Mouse (Mus musculus) megakaryocyte, embryonic 14.5 days (primary cell): Measurements from ENCODE around the gene Phykpl. TPM values are rescaled to one million over a fixed set of nuclear protein-coding genes. Genes with fewer than 3 reads are reported as not detected.

ENCODE experiments used
- H3K27me3 ChIP-seq: replicated peaks from 2 replicates; pipeline ENCODE3; 2012; ENCODE audit warnings: inconsistent platforms
- H3K36me3 ChIP-seq: replicated peaks from 2 replicates; pipeline ENCODE3; 2012; ENCODE audit warnings: low read length, inconsistent platforms, mixed read lengths
- H3K4me1 ChIP-seq: 2 replicates; pipeline ENCODE4 v1.6.1; 2012; ENCODE audit warnings: inconsistent platforms
- H3K4me3 ChIP-seq: replicated peaks from 2 replicates; pipeline ENCODE3; 2012; ENCODE audit warnings: moderate library complexity, mild to moderate bottlenecking, inconsistent platforms
- H3K9me3 ChIP-seq: 2 replicates; pipeline ENCODE4 v1.6.1; 2012; ENCODE audit warnings: inconsistent platforms
- FLI1 ChIP-seq: IDR thresholded peaks from 2 replicates; pipeline ENCODE4 v1.6.1; 2012; ENCODE audit warnings: low read length, inconsistent platforms, mixed read lengths
- GATA1 ChIP-seq: IDR thresholded peaks from 3 replicates; pipeline ENCODE4 v1.6.1; 2012; ENCODE audit warnings: mixed read lengths, low read length, inconsistent platforms, borderline replicate concordance
- polyA plus RNA-seq: library from polyadenylated mRNA; stranded (reverse); fragments of >175 nt; gene quantifications from 2 replicates; pipeline ENCODE4 v1.2.3, GENCODE M21; 2012; ENCODE audit warnings: low replicate concordance; ENCODE audit not compliant: insufficient read depth

The Phykpl gene
- polyA plus RNA-seq, 1 experiment = 10.1 TPM

DNA sequence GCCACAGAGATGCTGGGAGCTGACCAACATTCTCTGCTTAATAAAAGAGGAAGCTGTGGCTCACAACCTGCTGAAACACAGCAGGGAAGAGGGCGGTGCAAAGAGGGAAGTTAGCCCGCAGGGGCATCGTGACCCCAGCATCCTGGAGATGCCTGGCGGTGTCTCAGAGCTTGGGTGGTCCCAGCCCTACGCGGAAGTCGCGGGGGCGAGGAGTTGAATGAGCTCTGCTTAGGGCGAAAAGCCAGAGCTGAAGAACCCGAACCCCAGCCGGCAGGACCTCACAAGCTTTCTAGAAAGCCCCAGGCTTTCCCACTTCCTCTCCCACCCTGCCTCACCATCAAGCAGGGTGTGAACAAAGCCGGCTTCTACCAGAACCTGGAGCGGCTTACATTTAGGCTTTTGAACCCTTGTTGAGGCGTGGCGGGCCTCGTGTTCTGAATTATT, 53.4 kb downstream of the Phykpl start:
- Histone ChIP-seq H3K4me1 (peaks cover 47% of the 10 kb centered on the region), H3K36me3 (peaks cover 10% of the 10 kb centered on the region), H3K4me3 (peak overlapping the region; percentile 91), H3K9me3 (no peaks in the 10 kb centered on the region), H3K27me3 (no peaks in the 10 kb centered on the region)
- TF ChIP-seq FLI1 (no peak), GATA1 (no peak)

DNA sequence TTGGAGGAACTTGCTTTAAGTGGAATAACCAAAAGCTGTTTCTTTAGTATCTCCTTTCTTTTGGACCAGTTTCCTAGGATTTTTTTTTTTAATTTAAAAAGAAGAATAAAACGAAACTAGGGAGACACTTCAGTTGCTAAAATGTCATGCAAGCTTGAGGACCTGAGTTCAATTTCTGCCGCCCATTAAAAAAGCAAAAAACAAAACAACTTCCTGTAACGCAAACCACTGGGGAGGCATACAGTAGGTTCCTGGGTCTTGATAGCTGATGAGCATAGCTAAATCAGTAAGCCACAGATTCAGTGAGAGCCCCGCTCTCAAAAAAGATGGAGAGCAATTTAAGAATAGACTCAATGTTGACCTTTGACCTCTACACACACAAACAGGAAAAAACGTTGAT, 53.9 kb downstream of the Phykpl start:
- H3K27me3 ChIP-seq = peaks cover 4% of the 10 kb centered on the region
- H3K4me3 ChIP-seq = peak overlapping the region; percentile 91
- peaks cover 47% of the 10 kb centered on the region for H3K4me1 ChIP-seq
- H3K36me3 ChIP-seq = peaks cover 9% of the 10 kb centered on the region
- H3K9me3 ChIP-seq = no peaks in the 10 kb centered on the region
- TF ChIP-seq FLI1 (no peak), GATA1 (no peak)

DNA sequence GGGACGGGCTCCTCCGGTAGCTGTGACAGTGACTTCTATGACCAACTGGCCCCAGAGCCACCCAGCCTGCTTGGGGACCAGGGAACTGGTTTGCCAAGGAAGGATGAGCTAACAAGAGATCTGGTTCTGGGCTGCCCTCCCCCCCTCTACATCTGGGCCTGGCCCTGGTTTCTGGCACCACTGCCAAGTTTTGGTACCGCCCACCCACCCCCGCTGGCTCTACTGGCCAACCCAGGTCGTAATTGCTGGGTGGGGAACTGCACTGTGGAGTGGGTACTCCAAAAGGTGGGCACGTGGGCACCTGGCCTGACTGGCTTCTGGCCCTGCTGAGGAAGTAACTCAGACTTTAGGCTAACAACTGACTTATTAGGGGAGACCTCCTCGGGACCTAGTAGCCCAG, 56.2 kb downstream of the Phykpl start:
- Histone ChIP-seq H3K4me3 (no peak overlapping the region), H3K27me3 (peaks cover 15% of the 10 kb centered on the region), H3K36me3 (peaks cover 11% of the 10 kb centered on the region), H3K9me3 (no peaks in the 10 kb centered on the region), H3K4me1 (peaks cover 37% of the 10 kb centered on the region)
- no peak for TF ChIP-seq GATA1
- TF ChIP-seq FLI1 = no peak

DNA sequence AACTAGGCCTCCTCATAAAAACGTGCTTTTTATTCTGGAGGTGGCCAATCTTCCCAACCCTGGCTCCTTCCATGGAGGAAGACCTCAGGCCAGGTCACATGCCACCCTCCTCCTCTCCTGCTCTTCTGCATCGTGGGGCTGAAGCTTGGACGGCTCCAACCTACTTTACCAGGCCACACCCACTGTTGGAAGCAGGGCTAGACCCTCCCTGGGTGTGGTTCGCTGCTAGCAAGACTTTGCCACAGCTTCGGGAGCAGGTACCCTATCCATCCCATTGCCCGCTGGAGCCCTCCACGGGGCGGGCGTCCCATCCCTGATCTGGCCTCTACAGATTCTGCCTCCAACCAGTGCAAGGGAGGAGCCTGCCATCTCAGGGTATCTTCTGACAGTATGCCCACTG, 58.6 kb downstream of the Phykpl start:
- Histone ChIP-seq H3K27me3 (peaks cover 31% of the 10 kb centered on the region), H3K36me3 (peaks cover 11% of the 10 kb centered on the region), H3K9me3 (no peaks in the 10 kb centered on the region), H3K4me1 (peaks cover 33% of the 10 kb centered on the region), H3K4me3 (no peak overlapping the region)
- TF ChIP-seq FLI1 = no peak
- TF ChIP-seq GATA1 = no peak

DNA sequence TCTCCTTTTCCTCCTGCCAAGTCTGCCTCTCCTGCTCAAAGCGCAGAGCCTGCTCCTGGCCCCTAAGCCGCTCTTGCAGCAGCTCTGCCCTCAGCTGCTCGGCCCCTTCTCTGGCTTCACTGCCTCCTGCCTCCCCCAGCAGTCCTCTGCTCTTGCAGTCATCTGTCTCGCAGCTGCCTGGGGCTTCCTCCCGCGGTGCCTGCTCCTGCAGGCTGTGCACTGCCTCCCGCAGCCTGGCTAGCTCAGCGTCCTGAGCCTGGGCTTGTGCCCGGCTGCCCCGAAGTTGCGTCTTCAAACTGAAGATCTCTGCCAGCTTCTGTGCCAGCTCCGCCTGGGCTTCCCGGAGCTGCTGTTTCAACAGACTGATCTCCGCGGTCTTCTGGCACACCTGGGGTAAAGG, 59.2 kb downstream of the Phykpl start:
- Histone ChIP-seq H3K4me1 (peaks cover 34% of the 10 kb centered on the region), H3K9me3 (no peaks in the 10 kb centered on the region), H3K4me3 (no peak overlapping the region), H3K36me3 (peaks cover 11% of the 10 kb centered on the region), H3K27me3 (peaks cover 37% of the 10 kb centered on the region)
- TF ChIP-seq GATA1 = no peak
- TF ChIP-seq FLI1 = no peak

DNA sequence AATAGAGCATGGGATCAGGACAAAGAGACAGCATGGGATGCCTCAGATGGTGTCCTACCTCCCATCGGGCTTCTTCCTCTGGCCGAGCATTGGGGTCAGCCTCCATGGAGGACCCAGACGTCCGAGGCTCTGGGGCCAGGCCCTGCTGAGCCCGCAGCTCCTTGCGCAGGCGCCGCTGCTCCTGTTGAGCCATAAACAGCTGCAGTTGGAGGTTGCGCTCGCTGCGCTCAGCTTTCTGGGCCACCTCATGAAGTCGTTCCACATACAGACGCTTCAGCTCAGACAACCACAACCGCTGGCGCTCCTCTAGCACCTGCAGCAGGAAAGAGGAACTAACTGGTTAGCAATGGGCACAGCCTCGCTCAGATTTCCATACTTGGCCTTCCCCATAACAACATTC, 59.7 kb downstream of the Phykpl start:
- TF ChIP-seq FLI1 (no peak), GATA1 (no peak)
- peaks cover 11% of the 10 kb centered on the region for H3K36me3 ChIP-seq
- no peak overlapping the region for H3K4me3 ChIP-seq
- peaks cover 41% of the 10 kb centered on the region for H3K27me3 ChIP-seq
- H3K9me3 ChIP-seq = no peaks in the 10 kb centered on the region
- peaks cover 39% of the 10 kb centered on the region for H3K4me1 ChIP-seq

DNA sequence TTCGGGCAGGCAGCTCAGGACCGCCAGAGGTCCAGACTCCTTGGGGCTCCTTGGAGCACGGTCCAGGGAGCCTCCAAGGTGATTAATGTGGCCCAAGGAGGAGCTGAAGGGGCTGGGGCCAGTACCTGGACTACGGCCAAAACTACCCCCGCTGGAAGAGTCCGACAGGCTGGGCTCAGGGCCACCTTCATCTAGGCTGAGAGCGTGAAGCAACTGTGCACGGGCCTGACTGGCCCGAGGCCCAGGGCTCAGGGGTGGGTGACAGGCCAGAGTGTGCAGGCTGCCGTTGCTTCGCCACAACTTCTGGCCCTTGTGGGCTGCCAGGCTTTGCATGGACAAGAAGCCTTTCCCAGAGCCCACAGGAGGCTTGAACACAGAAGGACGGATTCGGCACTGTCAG, 60.7 kb downstream of the Phykpl start:
- peaks cover 46% of the 10 kb centered on the region for H3K4me1 ChIP-seq
- TF ChIP-seq GATA1 (no peak), FLI1 (no peak)
- H3K27me3 ChIP-seq = peaks cover 52% of the 10 kb centered on the region
- no peaks in the 10 kb centered on the region for H3K9me3 ChIP-seq
- H3K36me3 ChIP-seq = peaks cover 11% of the 10 kb centered on the region
- no peak overlapping the region for H3K4me3 ChIP-seq

DNA sequence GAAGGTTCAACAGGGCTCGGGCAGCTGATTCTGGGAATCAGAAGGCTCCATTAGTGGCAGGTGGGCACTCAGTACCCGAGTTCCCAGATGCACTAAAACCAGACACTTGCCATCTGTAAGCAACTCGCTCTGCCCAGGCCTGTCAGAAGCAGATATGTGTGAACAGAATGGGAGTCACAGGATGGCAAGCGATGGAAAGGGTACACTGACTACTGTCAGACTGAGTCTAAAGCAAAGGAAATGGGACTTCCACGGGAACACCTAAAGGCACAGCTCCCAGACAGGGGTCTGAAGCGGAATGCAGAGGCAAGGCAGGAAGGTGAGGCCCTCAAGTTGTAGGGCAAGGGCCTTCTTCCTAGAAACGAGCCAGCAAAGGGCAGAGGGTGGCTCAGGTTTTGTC, 61.7 kb downstream of the Phykpl start:
- H3K27me3 ChIP-seq = peaks cover 62% of the 10 kb centered on the region
- peaks cover 56% of the 10 kb centered on the region for H3K4me1 ChIP-seq
- no peak overlapping the region for H3K4me3 ChIP-seq
- peaks cover 11% of the 10 kb centered on the region for H3K36me3 ChIP-seq
- no peaks in the 10 kb centered on the region for H3K9me3 ChIP-seq
- TF ChIP-seq GATA1 (no peak), FLI1 (no peak)

DNA sequence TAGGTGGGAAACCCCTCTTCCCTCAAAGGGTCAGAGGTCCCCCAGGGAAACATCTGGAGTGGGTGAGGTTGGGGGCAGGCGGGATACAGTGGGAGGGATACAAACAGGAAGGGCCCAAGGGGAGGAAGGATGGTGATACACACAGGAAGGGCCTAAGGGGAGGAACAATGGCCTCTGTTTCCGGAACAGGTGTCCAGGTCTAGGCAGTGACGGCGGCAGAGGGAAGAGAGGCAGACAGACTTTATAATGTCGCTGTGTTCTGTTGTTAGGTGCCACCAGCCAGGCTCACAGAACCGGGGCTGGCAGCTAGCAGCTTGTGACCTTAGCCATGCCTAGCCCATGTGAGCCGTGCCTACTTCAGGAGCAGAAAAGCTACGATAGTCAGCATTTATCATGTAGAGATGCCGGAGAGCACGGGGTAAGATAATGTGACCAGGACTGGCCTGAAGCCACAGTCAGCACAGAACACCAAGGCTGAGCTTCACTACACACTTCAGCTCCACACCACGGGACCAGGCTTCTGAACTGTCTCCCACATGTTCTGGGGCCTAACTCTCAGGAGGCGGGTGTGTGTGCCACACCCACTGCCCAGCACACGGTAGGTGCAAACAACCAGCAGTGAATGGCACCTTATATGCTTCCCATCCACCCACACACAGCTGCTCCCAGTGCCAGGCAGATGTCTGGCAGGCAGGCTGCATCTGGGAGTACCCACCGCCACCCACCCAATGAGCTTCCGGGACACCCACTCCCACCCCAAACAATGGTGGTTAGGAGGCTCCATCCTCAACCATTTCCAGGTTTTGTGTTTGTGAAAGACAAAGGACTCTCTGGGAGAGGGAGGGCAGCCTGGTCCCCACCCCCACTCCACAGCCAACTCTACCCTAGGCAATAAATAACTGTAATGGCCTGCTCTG, 62.5 kb downstream of the Phykpl start:
- H3K27me3 ChIP-seq = peaks cover 65% of the 10 kb centered on the region
- H3K9me3 ChIP-seq = no peaks in the 10 kb centered on the region
- peaks cover 56% of the 10 kb centered on the region for H3K4me1 ChIP-seq
- peak overlapping the region; percentile 44 for H3K4me3 ChIP-seq
- TF ChIP-seq FLI1 (no peak), GATA1 (no peak)
- H3K36me3 ChIP-seq = peaks cover 11% of the 10 kb centered on the region

DNA sequence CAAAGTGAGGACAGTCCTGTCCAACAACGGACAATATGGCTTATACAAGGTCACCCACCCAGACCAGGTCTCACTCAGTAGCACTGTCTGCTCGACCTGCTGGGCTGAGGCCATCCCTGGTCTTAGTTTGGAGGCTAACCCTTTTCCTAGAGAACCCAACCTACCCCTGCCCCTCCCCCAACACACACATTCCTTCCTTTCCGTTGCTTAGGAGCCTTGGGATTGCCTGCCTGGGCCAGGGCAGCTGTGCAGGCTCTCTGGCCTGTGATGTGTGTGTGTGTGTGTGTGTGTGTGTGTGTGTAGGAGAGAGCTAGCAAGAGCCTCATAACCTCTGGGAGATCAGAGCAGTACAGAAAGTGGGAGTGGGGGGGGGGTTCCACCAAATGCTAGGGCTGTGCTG, 64.0 kb downstream of the Phykpl start:
- Histone ChIP-seq H3K9me3 (peaks cover 7% of the 10 kb centered on the region), H3K36me3 (peaks cover 10% of the 10 kb centered on the region), H3K4me3 (no peak overlapping the region), H3K4me1 (peaks cover 54% of the 10 kb centered on the region), H3K27me3 (peaks cover 71% of the 10 kb centered on the region)
- TF ChIP-seq GATA1 (no peak), FLI1 (no peak)
